Mouse (Mus musculus): ENCODE results near the gene Plekhg1.

The Plekhg1 gene

DNA sequence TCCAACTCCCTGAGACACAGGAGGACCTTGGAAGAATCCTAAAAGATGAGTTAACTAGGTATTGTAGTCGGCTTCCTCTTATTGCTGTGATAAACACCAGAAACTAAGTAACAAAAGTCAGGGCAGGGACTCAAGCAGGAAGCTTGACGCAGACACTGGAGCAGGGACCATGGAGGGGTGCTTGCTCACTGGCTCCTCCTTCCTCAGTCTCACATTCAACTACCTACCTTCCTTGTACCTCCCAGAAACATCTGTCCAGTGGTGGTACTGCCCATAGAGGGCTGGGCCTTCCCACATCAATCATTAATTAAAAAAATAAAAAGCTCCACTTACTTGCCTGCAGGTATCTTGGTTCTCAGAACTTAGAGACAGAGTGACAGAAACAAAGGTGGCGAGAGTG, 152.2 kb downstream of the Plekhg1 start:
- no peak for DNase-seq

GRCm38 (mm10) chr10:3898068-3898467, 157.9 kb downstream of the Plekhg1 start:
- DNase-seq, result no peak

GRCm38 (mm10) chr10:3900416-3900956, 160.3 kb downstream of the Plekhg1 start:
- DNase-seq, result no peak

DNA sequence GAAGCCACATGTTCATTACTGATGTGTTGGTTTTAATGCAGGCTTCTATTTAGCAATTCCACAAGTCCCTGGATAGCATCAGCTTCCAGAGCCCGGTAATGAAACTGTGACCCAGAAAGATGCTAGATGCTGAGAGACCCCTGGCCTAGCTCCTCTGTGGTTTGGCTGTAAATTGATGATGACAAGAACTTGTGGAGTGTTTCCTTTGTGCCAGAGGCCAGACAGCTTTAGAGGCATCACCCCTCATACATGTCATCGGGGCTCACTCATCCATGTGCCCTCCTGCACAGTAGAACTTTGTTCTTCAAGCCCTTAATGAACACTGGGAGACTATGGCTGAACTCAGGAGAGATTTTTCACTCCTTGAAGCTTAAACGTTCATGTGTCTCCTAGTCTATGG, 165.6 kb downstream of the Plekhg1 start:
- no peak for DNase-seq

GRCm38 (mm10) chr10:3914104-3914503, 173.9 kb downstream of the Plekhg1 start:
- no peak for DNase-seq

DNA sequence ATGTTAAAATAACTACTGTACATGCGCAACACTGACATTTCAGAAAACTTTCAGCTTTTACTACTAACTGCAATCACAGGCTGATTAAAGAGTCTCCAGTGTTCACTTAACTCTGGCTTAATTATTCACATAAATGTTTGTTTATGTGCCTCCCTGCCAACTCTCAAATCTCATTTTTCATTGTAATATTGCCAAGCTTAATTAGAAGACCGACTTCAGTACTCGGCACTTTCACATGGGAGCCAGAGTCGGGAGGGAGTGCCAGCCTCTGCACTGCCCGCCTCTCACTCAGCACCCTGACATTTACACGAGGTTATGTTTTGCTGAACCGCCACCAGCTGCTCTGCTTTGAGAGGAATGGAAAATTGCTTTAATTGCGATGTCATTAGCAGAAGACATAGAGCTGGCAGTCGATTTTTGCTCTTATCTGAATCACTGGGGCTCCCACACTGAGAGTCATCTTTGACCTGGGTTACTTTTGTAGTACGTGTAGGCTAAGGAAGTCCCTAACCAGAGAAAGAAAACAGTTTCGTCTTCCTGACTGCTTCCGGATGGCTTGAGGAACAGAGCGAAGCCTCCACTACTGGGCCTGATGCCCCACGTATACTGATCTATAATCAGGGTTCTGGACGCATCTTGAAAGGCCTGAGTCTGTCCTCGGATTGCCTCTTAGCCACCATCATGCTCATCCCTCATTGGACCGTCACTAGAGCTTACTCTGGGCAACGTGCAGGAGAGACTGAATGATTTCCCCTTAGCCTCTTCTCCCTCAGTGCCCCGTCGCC, 180.4 kb downstream of the Plekhg1 start:
- no peak for DNase-seq

DNA sequence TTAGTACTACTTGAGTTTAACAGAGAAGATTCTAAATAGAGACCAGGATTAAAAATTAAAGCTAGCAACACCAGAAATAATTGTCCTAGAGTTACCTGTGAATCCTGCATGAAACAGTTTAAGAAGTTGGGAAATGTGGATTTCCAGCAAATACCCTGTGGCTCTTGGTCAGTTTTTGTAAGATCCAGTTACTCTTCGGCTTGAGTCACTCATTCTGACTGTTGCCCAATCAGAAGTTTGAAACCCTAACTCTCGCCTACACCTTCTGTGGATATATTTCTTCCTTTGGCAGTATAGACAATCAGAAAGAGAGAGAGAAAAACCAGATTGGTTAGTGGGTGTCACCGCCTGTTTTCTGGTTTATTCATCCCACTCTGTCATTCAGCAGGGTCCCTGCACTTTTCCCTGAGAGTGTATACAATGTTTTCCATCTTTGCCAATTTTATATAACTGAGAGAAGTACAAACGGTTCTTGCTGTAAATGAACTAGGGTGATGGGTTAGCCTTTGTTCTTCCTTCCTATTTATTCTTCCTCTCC, 187.9 kb downstream of the Plekhg1 start:
- no peak for DNase-seq

GRCm38 (mm10) chr10:3931831-3932230, 191.7 kb downstream of the Plekhg1 start:
- no peak for DNase-seq

- DNase-seq, result no peak
Measured at GRCm38 (mm10) chr10:3933311-3933940, 193.3 kb downstream of the Plekhg1 start.

- DNase-seq, result no peak
Measured at GRCm38 (mm10) chr10:3936864-3937263, 196.7 kb downstream of the Plekhg1 start.

DNA sequence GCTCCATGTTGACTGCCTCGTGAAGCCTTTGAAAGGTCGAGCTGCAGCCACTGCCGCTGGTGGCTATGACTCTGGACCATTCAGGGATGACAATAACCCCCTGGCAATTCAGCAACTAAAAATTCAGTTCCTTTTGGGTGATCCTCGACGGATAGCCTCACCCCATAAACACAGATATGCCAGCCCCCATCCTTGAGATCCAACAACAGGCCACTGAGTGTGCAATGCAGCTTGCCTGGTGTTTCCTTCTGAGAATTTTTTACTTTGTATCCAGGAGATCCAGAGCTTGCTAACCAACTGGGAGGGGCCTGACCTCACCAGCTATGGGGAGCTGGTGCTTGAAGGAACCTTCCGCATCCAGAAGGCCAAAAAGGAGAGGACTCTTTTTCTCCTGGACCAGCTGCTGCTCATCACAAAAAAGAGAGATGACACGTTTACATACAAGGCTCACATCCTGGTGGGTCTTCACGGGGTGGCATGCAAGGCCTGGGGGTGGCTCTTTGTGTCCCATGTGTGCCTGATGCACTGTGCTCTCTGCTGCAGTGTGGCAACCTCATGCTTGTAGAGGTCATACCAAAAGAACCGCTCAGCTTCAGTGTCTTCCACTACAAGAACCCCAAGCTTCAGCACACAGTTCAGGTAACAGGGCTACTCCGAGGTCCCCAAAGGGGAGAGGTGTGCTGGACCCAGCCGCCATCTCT, 199.9 kb downstream of the Plekhg1 start:
- DNase-seq, result no peak

DNA sequence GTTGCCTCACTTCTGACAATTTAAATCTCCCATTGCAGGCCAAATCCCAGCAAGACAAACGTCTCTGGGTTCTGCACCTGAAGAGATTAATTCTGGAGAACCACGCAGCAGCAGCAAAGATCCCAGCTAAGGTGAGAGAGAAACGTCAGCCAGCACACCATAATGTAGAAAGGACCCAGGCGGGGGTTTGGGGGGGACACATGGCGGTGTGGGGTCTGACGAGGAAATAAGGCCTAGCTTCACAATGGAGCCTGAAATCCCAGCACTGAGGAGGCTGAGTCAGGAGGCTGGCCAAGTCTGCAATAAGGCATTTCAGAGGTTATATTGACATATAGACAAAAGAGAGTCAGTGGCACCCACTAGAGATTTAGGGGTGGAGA, 200.4 kb downstream of the Plekhg1 start:
- DNase-seq, result no peak

DNA sequence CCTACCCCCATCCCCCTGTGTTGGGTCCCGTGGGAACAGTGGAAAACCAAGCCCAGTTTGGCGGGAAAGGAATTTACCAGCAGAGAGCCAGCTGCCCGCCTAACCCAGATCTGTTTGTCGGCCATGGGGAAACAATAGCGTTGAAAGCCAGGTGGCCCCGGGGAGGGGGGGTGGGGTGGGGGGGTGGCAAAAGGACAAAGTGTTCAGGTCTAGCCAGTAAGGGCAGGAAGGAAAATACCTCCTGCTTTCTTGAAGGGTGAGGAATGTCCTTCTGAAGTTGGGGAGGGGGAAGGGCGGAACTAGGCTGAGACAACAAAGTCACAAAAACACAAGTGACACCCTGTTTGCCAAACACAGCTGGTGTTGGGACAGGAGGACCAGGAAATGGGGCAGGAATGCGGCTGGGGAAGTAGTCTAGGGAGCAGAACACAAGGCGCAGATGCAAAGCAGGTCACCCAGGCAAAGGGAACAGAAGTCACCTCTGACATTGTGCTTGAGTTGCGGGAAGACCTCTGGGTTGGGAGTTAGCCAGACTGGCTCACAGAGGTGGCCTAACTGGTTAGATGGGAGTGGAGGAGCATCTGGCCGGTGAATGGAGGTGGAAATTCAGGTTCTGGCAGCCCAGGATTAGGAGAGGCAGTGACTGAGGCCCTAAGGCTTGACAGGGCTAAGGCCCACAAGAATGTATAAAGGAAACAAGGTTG, 201.0 kb downstream of the Plekhg1 start:
- DNase-seq, result no peak

- DNase-seq, result no peak
Measured at GRCm38 (mm10) chr10:3942289-3942688, 202.1 kb downstream of the Plekhg1 start.

- peak; percentile 74 for DNase-seq
Measured at GRCm38 (mm10) chr10:3943492-3944395, 203.6 kb downstream of the Plekhg1 start.

- DNase-seq, result no peak
Measured at GRCm38 (mm10) chr10:3946871-3947270, 206.7 kb downstream of the Plekhg1 start.

- no peak for DNase-seq
Measured at GRCm38 (mm10) chr10:3947346-3947745, 207.2 kb downstream of the Plekhg1 start.

DNA sequence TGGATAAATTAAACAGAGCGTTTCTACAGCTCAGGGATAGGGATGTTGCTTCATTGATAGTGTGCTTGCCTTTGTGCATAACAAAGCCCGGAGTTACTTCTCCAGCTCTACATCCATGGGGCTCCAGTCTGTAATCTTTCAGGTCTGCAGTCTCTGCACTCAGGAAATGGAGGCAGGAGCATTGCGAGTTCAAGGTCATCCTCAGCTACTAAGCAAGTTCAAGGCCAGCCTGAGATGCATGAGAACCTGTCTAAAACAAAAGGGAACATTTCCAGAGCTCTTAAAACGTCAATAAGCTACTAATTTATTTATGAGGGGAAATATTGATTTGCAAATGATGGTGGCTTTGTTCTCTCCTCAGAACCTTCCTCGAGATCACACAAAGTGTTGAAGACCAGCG, 209.1 kb downstream of the Plekhg1 start:
- no peak for DNase-seq

- no peak for DNase-seq
Measured at GRCm38 (mm10) chr10:3956471-3956870, 216.3 kb downstream of the Plekhg1 start.

DNA sequence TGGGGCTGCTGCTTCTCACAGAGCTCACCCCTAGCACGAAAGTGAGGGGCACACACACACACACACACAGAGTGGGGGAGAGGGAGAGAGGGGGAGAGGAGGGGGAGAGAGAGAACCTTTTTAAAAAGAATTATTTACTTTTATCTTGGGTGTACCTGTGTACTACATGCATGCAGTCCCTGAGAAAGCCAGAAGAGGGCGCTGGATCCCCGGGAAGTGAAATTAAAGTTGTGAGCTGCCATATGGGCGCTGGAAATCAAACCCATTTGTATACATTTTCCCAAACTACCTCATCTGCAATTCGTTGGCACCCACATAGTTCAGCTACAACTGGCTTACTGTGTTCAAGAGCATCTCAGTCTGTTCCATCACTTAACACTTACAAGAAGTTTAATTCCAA, 218.4 kb downstream of the Plekhg1 start:
- peak in 1 of 2 experiments; percentile 13 for DNase-seq

GRCm38 (mm10) chr10:3969026-3969425, 228.9 kb downstream of the Plekhg1 start:
- no peak for DNase-seq

DNA sequence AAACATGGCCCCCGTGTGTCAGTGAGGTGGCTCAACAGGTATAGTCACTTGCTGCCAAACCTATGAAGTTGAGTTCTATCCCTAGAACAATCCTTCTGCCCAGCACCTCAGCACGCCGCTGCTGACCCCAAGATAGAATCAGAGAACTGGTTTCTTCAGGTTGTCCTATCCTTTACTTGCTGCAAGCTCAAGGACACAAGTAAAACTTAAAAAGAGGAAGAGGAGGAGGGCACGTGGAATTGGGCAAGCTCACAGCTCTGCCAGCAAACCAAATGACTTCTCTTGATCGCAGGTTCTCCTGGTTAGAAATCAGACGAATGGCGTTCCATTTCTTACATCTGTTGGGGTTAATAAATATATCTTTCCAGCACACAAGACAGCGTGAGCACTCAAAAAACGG, 232.1 kb downstream of the Plekhg1 start:
- peak in 1 of 2 experiments; percentile 2 for DNase-seq

Measured in B cell, adult 2 months (primary cell).